Mouse (Mus musculus): ENCODE data around the gene Rbbp5. TPM values are rescaled to one million over a fixed set of nuclear protein-coding genes. Genes with fewer than 3 reads are reported as not detected.
"Not testable (repeated sequence)": the region's sequence is repeated elsewhere in the genome, so short reads cannot be mapped to it uniquely, and the experiment has no call there.

Gene Rbbp5
- polyA plus RNA-seq, 1 experiment from 2014 or later, result 52.9 TPM

DNA sequence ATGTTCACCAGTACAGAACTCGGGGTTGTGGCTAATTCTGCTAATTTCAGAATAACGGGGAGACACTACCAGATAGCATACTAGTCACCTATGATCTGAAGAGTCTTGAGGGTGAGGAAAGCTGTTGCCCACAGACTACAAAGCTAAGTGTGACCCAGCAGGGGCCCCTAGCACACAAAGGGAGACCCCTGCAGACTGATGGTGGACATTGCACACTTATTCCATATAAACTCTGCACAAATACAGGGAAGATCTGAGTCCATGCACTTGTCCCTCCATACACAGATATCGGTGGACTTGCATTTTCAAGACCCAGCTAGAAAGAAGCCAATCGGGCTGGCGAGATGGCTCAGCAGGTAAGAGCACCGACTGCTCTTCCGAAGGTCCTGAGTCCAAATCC lies 7.6 kb upstream of the Rbbp5 start:
- WGBS, result 97% methylated on average over 7 of the region's 7 CpGs
- H3K4me2 ChIP-seq (replicated peaks), result no peak overlapping the region
- no peak for ATAC-seq

DNA sequence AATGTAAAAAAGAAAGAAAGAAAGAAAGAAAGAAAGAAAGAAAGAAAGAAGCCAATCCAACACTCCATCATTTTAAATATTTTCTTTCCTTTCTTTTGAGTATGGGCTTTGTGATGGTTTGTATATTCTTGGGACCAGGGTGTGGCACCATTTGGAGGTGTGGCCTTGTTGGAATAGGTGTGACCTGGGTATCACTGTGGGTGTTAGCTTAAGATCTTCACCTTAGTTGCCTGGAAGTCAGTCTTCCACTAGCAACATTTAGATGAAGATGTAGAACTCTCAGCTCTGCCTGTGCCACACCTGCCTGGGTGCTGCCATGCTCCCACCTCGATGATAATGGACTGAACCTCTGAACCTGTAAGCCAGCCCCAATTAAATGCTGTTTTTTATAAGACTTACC lies 7.1 kb upstream of the Rbbp5 start:
- not testable (repeated sequence) for ATAC-seq; H3K4me2 ChIP-seq (replicated peaks); H3K27ac ChIP-seq; H3K4me1 ChIP-seq (replicated peaks); H3K9ac ChIP-seq (replicated peaks); H3K4me3 ChIP-seq (replicated peaks); H3K27me3 ChIP-seq; H3K9me3 ChIP-seq
- peaks cover 12% of the 10 kb centered on the region for H3K36me3 ChIP-seq
- 97% methylated on average over 1 of the region's 1 CpGs for WGBS

More for the DNA sequence above, 7.6 kb upstream of the Rbbp5 start:
- Histone ChIP-seq H3K4me1 (replicated peaks) (no peaks in the 10 kb centered on the region), H3K27ac (no peak overlapping the region), H3K4me3 (replicated peaks) (no peak overlapping the region), H3K9ac (replicated peaks) (no peak overlapping the region), H3K9me3 (no peaks in the 10 kb centered on the region), H3K36me3 (peaks cover 17% of the 10 kb centered on the region), H3K27me3 (no peaks in the 10 kb centered on the region)

DNA sequence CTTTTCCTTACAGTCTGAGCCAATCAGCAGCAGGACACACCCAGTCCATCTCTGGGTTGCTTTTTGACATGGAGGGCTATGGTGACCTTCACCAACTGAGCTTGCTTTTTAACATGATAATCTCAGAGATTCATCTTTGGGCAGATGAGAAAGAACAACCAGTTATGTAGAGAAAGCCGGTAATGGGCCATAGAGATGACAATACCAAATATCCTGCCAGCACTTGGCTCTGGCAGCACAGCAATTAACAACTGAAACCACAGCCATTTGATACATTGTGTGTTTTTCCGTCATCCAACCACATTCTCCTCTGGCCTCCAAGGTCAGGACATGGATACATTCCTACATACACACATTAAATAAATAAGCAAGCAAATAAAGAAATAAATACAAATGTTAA lies 6.1 kb upstream of the Rbbp5 start:
- 99% methylated on average over 2 of the region's 2 CpGs for WGBS

DNA sequence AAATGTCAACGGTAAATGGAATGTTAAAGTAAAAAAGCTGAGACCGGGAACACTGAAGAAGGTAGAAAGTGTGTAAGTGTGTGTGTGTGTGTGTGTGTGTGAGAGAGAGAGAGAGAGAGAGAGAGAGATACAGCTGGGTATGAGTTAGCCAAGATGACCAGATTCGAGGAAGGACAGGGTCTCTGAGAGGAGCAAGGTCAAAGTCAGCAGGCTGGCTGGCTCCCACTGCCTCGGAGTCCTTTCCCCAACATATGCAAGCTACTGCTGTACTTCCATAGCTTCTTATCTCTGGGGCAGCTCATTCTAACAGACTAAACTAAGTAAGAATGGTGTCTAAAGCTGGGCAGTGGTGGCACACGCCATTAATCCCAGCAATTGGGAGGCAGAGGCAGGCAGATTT lies 5.7 kb upstream of the Rbbp5 start:
- H3K4me2 ChIP-seq (replicated peaks), result no peak overlapping the region
- H3K9me3 ChIP-seq, result no peaks in the 10 kb centered on the region
- peaks cover 6% of the 10 kb centered on the region for H3K36me3 ChIP-seq
- H3K9ac ChIP-seq (replicated peaks), result no peak overlapping the region
- peaks cover 12% of the 10 kb centered on the region for H3K4me1 ChIP-seq (replicated peaks)
- no peak overlapping the region for H3K27ac ChIP-seq
- 93% methylated on average over 5 of the region's 5 CpGs for WGBS
- H3K4me3 ChIP-seq (replicated peaks), result no peak overlapping the region
- no peaks in the 10 kb centered on the region for H3K27me3 ChIP-seq
- no peak for ATAC-seq

More for the DNA sequence above, 6.1 kb upstream of the Rbbp5 start:
- ATAC-seq, result no peak
- Histone ChIP-seq H3K4me1 (replicated peaks) (peaks cover 7% of the 10 kb centered on the region), H3K27ac (no peak overlapping the region), H3K9me3 (no peaks in the 10 kb centered on the region), H3K4me2 (replicated peaks) (no peak overlapping the region), H3K4me3 (replicated peaks) (no peak overlapping the region), H3K36me3 (peaks cover 6% of the 10 kb centered on the region), H3K9ac (replicated peaks) (no peak overlapping the region), H3K27me3 (no peaks in the 10 kb centered on the region)

DNA sequence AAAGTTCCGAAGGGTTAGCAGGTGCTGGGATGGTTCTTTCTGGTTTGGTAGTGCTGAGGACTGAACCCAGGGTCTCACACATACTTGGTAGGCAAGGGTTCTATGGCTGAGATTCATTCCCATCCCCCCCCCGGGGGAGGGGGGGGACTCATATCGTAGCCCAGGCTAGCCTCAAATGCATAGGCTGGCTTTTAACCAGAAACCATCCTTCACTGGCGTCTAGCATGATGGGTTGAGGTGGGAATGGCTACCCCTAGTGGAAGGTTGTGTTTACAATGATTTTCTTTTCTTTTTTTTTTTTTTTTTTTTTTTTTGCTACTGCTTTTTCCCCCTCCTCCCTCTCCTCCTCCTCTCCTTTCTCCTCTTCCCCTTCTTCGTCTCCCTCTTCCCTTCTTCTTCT lies 4.6 kb upstream of the Rbbp5 start:
- Histone ChIP-seq H3K36me3 (no peaks in the 10 kb centered on the region), H3K4me1 (replicated peaks) (peaks cover 13% of the 10 kb centered on the region), H3K9me3 (no peaks in the 10 kb centered on the region), H3K27me3 (no peaks in the 10 kb centered on the region), H3K4me2 (replicated peaks) (no peak overlapping the region), H3K4me3 (replicated peaks) (no peak overlapping the region), H3K27ac (no peak overlapping the region), H3K9ac (replicated peaks) (no peak overlapping the region)
- ATAC-seq, result no peak
- 65% methylated on average over 5 of the region's 5 CpGs for WGBS

DNA sequence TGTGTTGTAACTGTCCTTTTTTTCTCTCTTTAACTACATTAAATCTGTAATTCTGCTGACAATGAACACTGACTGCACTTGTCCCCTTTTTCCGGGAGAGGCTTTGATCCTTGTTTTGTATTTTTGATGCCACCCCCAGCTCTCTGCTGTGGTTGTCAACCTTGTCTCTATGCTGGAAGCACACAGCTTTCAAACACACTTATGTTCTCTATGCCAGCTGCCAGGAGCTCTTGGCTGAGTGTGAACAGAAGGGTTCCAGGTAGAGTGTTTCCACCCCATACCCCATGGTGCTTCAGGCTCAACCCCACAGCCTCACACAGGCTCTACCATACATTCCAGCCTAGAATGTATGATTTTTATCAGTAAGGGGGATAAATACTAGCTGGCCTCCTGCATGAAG lies 2.7 kb upstream of the Rbbp5 start:
- H3K9ac ChIP-seq (replicated peaks), result no peak overlapping the region
- 95% methylated on average over 1 of the region's 1 CpGs for WGBS
- no peaks in the 10 kb centered on the region for H3K9me3 ChIP-seq
- no peaks in the 10 kb centered on the region for H3K36me3 ChIP-seq
- peaks cover 31% of the 10 kb centered on the region for H3K4me1 ChIP-seq (replicated peaks)
- no peak overlapping the region for H3K4me3 ChIP-seq (replicated peaks)
- H3K27me3 ChIP-seq, result no peaks in the 10 kb centered on the region
- no peak for ATAC-seq
- no peak overlapping the region for H3K27ac ChIP-seq
- H3K4me2 ChIP-seq (replicated peaks), result no peak overlapping the region

DNA sequence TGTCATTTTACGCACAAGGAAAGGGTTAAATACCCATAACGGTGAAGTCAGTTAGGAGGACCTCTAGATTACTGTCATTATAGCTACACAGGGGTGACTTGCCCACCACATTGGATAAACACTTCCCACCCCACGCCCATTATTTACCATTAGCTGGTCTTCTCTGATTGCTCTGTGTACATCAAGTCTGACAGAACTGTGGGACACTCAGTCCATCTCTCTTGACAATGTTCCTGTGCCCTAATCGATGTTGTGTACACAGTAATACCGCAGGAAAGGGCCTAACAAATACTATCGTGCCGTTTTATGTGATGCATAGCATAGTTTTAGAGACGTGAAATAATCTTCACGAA lies 614 bp upstream of the Rbbp5 start:
- Histone ChIP-seq H3K27ac (peak overlapping the region; percentile 54), H3K4me1 (replicated peaks) (peaks cover 34% of the 10 kb centered on the region), H3K27me3 (no peaks in the 10 kb centered on the region), H3K9me3 (no peaks in the 10 kb centered on the region), H3K4me2 (replicated peaks) (peak overlapping the region; percentile 69), H3K9ac (replicated peaks) (peak overlapping the region; percentile 79), H3K4me3 (replicated peaks) (peak overlapping the region; percentile 75), H3K36me3 (no peaks in the 10 kb centered on the region)
- ATAC-seq, result peak; percentile 78
- 6% methylated on average over 9 of the region's 9 CpGs for WGBS

DNA sequence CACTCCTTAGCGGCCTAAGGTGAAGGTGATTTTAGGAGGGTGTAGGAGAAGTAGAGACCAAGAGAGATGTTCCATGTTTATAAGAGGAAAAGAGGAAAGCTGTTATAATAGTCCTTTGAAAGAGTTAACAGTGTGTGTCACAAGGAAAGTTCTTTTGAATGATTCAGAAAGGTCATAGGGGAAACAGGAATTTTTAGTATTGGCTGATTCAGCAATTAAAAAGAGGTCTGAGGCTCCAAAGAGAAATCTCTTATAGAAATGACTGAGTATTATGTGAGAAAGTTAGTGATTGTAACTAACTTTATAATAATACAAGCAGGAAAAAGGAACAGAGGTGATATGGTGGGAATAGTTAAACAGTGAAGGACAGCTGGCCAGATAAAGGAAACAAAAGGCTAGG lies 2.3 kb downstream of the Rbbp5 start:
- Histone ChIP-seq H3K27ac (no peak overlapping the region), H3K4me2 (replicated peaks) (no peak overlapping the region), H3K36me3 (0 out of 2 replicates have a peak, but pooled peaks cover under 1% of the 10 kb centered on the region), H3K27me3 (no peaks in the 10 kb centered on the region), H3K4me3 (replicated peaks) (no peak overlapping the region), H3K9ac (replicated peaks) (no peak overlapping the region), H3K9me3 (no peaks in the 10 kb centered on the region), H3K4me1 (replicated peaks) (peaks cover 34% of the 10 kb centered on the region)
- 89% methylated on average over 1 of the region's 1 CpGs for WGBS
- ATAC-seq, result no peak

DNA sequence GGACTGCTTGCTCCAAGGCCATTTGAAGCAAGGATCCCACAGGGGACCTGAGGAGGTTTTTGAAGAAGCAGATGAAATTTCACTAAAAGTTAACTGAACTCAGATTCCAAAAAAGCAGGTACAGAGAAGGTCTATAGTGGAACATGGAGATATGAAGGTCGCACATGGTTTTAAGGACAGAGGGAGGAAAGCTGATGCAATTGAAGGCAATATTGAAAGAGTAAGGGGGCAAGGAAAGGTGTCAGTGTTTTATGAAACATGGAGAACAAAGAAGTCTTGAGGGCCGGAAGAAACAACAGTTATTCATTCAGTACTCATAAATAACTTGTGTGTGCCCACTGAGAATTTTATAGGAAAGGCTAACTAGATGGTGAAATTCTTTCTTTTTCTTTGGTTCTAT lies 4.5 kb downstream of the Rbbp5 start:
- 97% methylated on average over 2 of the region's 2 CpGs for WGBS
- ATAC-seq, result no peak
- H3K27ac ChIP-seq, result no peak overlapping the region
- H3K4me3 ChIP-seq (replicated peaks), result no peak overlapping the region
- no peaks in the 10 kb centered on the region for H3K27me3 ChIP-seq
- H3K9me3 ChIP-seq, result no peaks in the 10 kb centered on the region
- H3K9ac ChIP-seq (replicated peaks), result no peak overlapping the region
- H3K4me1 ChIP-seq (replicated peaks), result peaks cover 21% of the 10 kb centered on the region
- H3K36me3 ChIP-seq, result peaks cover 13% of the 10 kb centered on the region
- no peak overlapping the region for H3K4me2 ChIP-seq (replicated peaks)

DNA sequence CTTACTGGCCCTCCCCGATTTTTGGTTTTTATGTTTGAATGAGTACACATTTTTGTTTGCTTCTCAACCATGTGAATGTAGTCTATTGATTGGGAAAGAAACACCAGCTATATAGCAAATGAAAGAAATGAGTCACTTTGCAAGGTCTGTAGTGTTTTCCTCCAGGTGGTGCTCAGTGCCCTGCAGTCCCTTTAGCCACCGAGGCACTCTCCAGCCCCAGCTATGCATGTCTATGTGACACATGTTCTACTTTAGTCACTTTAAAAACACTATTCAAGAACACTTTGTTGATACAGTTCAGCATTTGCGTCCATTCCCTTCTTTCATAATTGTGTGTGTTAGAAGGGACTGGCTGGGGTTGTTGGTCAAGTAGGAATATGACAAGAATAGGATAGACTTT lies 6.1 kb downstream of the Rbbp5 start:
- Histone ChIP-seq H3K27ac (no peak overlapping the region), H3K27me3 (no peaks in the 10 kb centered on the region), H3K4me2 (replicated peaks) (no peak overlapping the region), H3K4me1 (replicated peaks) (peaks cover 16% of the 10 kb centered on the region), H3K9me3 (no peaks in the 10 kb centered on the region), H3K36me3 (peaks cover 19% of the 10 kb centered on the region), H3K9ac (replicated peaks) (no peak overlapping the region), H3K4me3 (replicated peaks) (no peak overlapping the region)
- WGBS, result 91% methylated on average over 3 of the region's 3 CpGs
- ATAC-seq, result no peak

DNA sequence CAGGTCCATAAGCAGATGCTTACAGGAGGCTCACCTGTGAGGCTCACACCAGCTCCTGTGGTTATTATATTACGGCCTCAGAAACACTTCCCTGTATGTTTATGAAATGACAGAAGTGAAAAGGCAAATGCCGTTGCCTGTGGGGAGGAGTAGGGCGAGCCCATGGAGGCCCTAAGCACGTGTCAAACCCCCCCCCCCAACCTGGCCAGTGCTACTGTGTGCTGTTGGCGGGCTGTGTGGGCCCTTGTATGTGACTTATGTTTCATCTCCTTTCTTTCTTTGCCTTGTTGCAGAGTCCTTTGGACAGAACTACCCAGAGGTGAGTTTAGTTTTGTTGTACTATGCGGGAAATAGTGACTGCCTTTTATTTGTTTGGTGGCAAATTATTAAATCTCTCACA lies 6.6 kb downstream of the Rbbp5 start:
- no peak overlapping the region for H3K27ac ChIP-seq
- H3K4me3 ChIP-seq (replicated peaks), result no peak overlapping the region
- H3K4me1 ChIP-seq (replicated peaks), result peaks cover 11% of the 10 kb centered on the region
- H3K4me2 ChIP-seq (replicated peaks), result no peak overlapping the region
- no peak overlapping the region for H3K9ac ChIP-seq (replicated peaks)
- 92% methylated on average over 6 of the region's 6 CpGs for WGBS
- no peak for ATAC-seq
- no peaks in the 10 kb centered on the region for H3K9me3 ChIP-seq
- peaks cover 24% of the 10 kb centered on the region for H3K36me3 ChIP-seq
- H3K27me3 ChIP-seq, result no peaks in the 10 kb centered on the region

DNA sequence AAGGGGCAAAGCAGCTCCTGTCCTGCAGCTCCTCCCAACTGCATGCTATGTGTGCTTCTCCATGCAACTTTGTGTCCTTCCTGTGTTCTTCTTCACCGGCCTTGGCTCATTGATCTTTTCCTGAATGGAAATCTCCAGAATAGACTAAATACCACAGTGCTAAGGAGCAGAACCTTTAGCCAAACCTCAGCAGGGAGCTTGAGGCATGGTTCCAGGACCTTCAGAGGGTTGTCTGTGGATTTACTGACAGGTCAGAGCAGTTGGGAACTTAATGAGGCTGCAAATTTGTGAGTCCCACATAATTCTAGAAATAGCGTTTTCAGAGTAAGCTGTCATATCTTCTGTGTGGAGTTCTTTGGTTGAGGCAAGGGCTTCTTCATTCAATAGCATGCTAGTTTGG lies 23.4 kb downstream of the Rbbp5 start:
- Histone ChIP-seq H3K27ac (no peak overlapping the region), H3K9me3 (no peaks in the 10 kb centered on the region), H3K4me1 (replicated peaks) (no peaks in the 10 kb centered on the region), H3K4me3 (replicated peaks) (no peak overlapping the region), H3K27me3 (no peaks in the 10 kb centered on the region), H3K9ac (replicated peaks) (no peak overlapping the region), H3K4me2 (replicated peaks) (no peak overlapping the region), H3K36me3 (peaks cover 85% of the 10 kb centered on the region)
- no peak for ATAC-seq
- WGBS, result 89% methylated on average over 2 of the region's 2 CpGs

DNA sequence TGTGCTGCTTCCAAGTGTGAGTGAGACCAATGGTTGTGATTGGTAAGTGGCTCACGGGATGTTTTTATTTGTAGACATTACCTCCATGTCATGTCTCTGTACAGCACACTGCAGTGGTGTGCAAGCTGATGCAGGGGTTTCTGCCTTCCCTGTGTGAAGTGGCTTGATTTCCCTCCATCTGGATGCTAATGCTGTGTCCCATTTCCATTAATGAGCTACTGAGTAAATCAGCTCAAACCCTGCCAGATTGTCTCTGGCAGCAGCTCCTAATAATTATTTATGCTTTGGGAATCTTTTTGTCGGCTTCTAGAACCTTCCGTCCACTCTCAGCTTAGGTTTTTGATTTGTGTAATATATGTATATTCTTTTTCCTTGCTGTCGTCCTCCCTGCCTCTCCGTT lies 28.0 kb downstream of the Rbbp5 start:
- peaks cover 71% of the 10 kb centered on the region for H3K36me3 ChIP-seq
- no peak overlapping the region for H3K9ac ChIP-seq (replicated peaks)
- H3K9me3 ChIP-seq, result no peaks in the 10 kb centered on the region
- no peak overlapping the region for H3K4me3 ChIP-seq (replicated peaks)
- H3K27ac ChIP-seq, result no peak overlapping the region
- no peak overlapping the region for H3K4me2 ChIP-seq (replicated peaks)
- H3K4me1 ChIP-seq (replicated peaks), result peaks cover 6% of the 10 kb centered on the region
- WGBS, result 86% methylated on average over 5 of the region's 5 CpGs
- ATAC-seq, result no peak
- H3K27me3 ChIP-seq, result no peaks in the 10 kb centered on the region

All from midbrain, embryonic 13.5 days (tissue).